Mouse (Mus musculus): ENCODE measurements around the gene Pm20d1. TPM values are rescaled to one million over a fixed set of nuclear protein-coding genes. Genes with fewer than 3 reads are reported as not detected.

Pm20d1 gene
- polyA plus RNA-seq, 2 experiments from 2014 or later, result 0.05 TPM; not detected in 1

GRCm38 (mm10) chr1:131829279-131829678, 32.1 kb downstream of the Pm20d1 start:
- no peak for ATAC-seq

- no peak for ATAC-seq
Observed at GRCm38 (mm10) chr1:131830561-131830960, 33.4 kb downstream of the Pm20d1 start.

- ATAC-seq, result no peak
Observed at GRCm38 (mm10) chr1:131830971-131831641, 33.9 kb downstream of the Pm20d1 start.

GRCm38 (mm10) chr1:131837035-131837434, 39.9 kb downstream of the Pm20d1 start:
- peak; percentile 39 for ATAC-seq

GRCm38 (mm10) chr1:131838542-131838941, 41.4 kb downstream of the Pm20d1 start:
- no peak for ATAC-seq

GRCm38 (mm10) chr1:131839279-131839678, 42.1 kb downstream of the Pm20d1 start:
- ATAC-seq, result no peak

- no peak for ATAC-seq
Observed at GRCm38 (mm10) chr1:131842221-131842620, 45.0 kb downstream of the Pm20d1 start.

GRCm38 (mm10) chr1:131843758-131844157, 46.6 kb downstream of the Pm20d1 start:
- no peak for ATAC-seq

- ATAC-seq, result no peak
Observed at GRCm38 (mm10) chr1:131844883-131845282, 47.7 kb downstream of the Pm20d1 start.

- peak; percentile 56 for ATAC-seq
Observed at GRCm38 (mm10) chr1:131846255-131846654, 49.1 kb downstream of the Pm20d1 start.

GRCm38 (mm10) chr1:131861811-131862210, 64.6 kb downstream of the Pm20d1 start:
- ATAC-seq, result no peak

- no peak for ATAC-seq
Observed at GRCm38 (mm10) chr1:131865596-131865995, 68.4 kb downstream of the Pm20d1 start.

- ATAC-seq, result no peak
Observed at GRCm38 (mm10) chr1:131866304-131866999, 69.3 kb downstream of the Pm20d1 start.

- peak; percentile 99 for ATAC-seq
Observed at GRCm38 (mm10) chr1:131867093-131867945, 70.1 kb downstream of the Pm20d1 start, which contains the start of gene Rab29. Rab29 (plus strand) TSS chr1:131867224.

- peak; percentile 2 for ATAC-seq
Observed at GRCm38 (mm10) chr1:131867946-131868290, 70.7 kb downstream of the Pm20d1 start.

GRCm38 (mm10) chr1:131869561-131869960, 72.4 kb downstream of the Pm20d1 start:
- no peak for ATAC-seq

Other genes with a start within 250 kb of the Pm20d1 start
- gene Avpr1b, start 198.1 kb upstream of the Pm20d1 start, polyA plus RNA-seq (2017; shearing (Covaris generic)), result not detected
- gene Ctse, start 159.1 kb upstream of the Pm20d1 start, polyA plus RNA-seq (2017; shearing (Covaris generic)), result 10 to 100 TPM; 23.1 to 30.3 TPM
- under 1 TPM in 1 of 2 experiments, not detected in 1; 0.13 TPM for gene Rab7b, start 108.7 kb upstream of the Pm20d1 start, polyA plus RNA-seq (2017; shearing (Covaris generic))
- gene Slc26a9, start 53.4 kb upstream of the Pm20d1 start, polyA plus RNA-seq (2017; shearing (Covaris generic)), result not detected
- 10 to 100 TPM; 16.0 to 21.5 TPM for gene Slc41a1, start 30.1 kb downstream of the Pm20d1 start, polyA plus RNA-seq (2017; shearing (Covaris generic))
- 10 to 100 TPM; 35.6 to 36.8 TPM for gene Rab29, start 69.8 kb downstream of the Pm20d1 start, polyA plus RNA-seq (2017; shearing (Covaris generic))
- 10 to 100 TPM; 39.1 to 46.2 TPM for gene Nucks1, start 113.2 kb downstream of the Pm20d1 start, polyA plus RNA-seq (2017; shearing (Covaris generic))
- gene Slc45a3, start 165.6 kb downstream of the Pm20d1 start, polyA plus RNA-seq (2017; shearing (Covaris generic)), result under 1 TPM; 0.26 to 0.49 TPM
- 10 to 100 TPM; 58.2 to 68.3 TPM for gene Elk4, start 210.2 kb downstream of the Pm20d1 start, polyA plus RNA-seq (2017; shearing (Covaris generic))